Mouse (Mus musculus) liver, adult 2 months (tissue): Measurements from ENCODE around the gene Ccdc160. TPM values are rescaled to one million over a fixed set of nuclear protein-coding genes. Genes with fewer than 3 reads are reported as not detected.

Experiments used
- DNase-seq: peaks from one replicate; pipeline ENCODE4 v3.0.0-alpha.2; 2011; ENCODE audit warnings: low read depth, low spot score; ENCODE audit errors: extremely low read depth
- H3K27ac ChIP-seq: fragments of 200-500 bp; replicated peaks from 2 replicates; pipeline ENCODE4 v1.5.1; 2012; ENCODE audit warnings: low read depth, mild to moderate bottlenecking, control low read depth, inconsistent platforms, low read length; ENCODE audit not compliant: insufficient read depth
- H3K27me3 ChIP-seq: fragments of 200-500 bp; 2 replicates; pipeline ENCODE4 v1.6.1; 2012; ENCODE audit warnings: mild to moderate bottlenecking, moderate library complexity, low read length, inconsistent platforms; ENCODE audit not compliant: control insufficient read depth, insufficient read depth
- H3K36me3 ChIP-seq: fragments of 200-500 bp; 2 replicates; pipeline ENCODE4 v1.6.1; 2012; ENCODE audit warnings: low read length, inconsistent platforms; ENCODE audit not compliant: control insufficient read depth, insufficient read depth
- H3K4me1 ChIP-seq: fragments of 200-500 bp; 2 replicates; pipeline ENCODE4 v1.6.1; 2011; ENCODE audit warnings: low read length; ENCODE audit not compliant: control insufficient read depth, insufficient read depth
- H3K4me3 ChIP-seq: fragments of 200-500 bp; 2 replicates; pipeline ENCODE4 v1.5.1; 2011; ENCODE audit warnings: low read depth, mild to moderate bottlenecking, control low read depth, low read length, moderate library complexity; ENCODE audit not compliant: insufficient read depth
- H3K79me2 ChIP-seq: fragments of 200-500 bp; 2 replicates; pipeline ENCODE4 v1.6.1; 2012; ENCODE audit warnings: inconsistent platforms, mild to moderate bottlenecking, low read length, moderate library complexity; ENCODE audit not compliant: control insufficient read depth, insufficient read depth
- H3K9ac ChIP-seq: fragments of 200-500 bp; 2 replicates; pipeline ENCODE4 v1.6.1; 2012; ENCODE audit warnings: low read depth, mild to moderate bottlenecking, control low read depth, inconsistent platforms, low read length
- CTCF ChIP-seq: fragments of 200-500 bp; IDR thresholded peaks from 2 replicates; pipeline ENCODE4 v1.5.1; 2011; ENCODE audit warnings: low read depth, low read length, control low read depth
- POLR2A ChIP-seq: fragments of 200-500 bp; IDR thresholded peaks from 2 replicates; pipeline ENCODE4 v1.6.1; 2011; ENCODE audit warnings: low read length, control low read depth; ENCODE audit not compliant: insufficient read depth; ENCODE audit errors: extremely low read depth
- WGBS: fragments of 180-500 bp; shearing (Covaris S2); methylation state at CpG from one replicate; pipeline ENCODE4 v1.1.7; 2018; 5-methylcytosine and 5-hydroxymethylcytosine counted together
- polyA plus RNA-seq: library from polyadenylated mRNA; depleted of rRNA; stranded (reverse); fragments of >200 nt; gene quantifications from 2 replicates; pipeline ENCODE4 v1.2.3, GENCODE M21; 2012
- total RNA-seq: library from RNA; depleted of rRNA; stranded (reverse); fragments of >200 nt; gene quantifications from 2 replicates; pipeline ENCODE4 v1.2.3, GENCODE M21; 2014

Ccdc160 gene
- total and polyA plus RNA-seq, 2 experiments = 0.37 TPM; not detected in 1

DNA sequence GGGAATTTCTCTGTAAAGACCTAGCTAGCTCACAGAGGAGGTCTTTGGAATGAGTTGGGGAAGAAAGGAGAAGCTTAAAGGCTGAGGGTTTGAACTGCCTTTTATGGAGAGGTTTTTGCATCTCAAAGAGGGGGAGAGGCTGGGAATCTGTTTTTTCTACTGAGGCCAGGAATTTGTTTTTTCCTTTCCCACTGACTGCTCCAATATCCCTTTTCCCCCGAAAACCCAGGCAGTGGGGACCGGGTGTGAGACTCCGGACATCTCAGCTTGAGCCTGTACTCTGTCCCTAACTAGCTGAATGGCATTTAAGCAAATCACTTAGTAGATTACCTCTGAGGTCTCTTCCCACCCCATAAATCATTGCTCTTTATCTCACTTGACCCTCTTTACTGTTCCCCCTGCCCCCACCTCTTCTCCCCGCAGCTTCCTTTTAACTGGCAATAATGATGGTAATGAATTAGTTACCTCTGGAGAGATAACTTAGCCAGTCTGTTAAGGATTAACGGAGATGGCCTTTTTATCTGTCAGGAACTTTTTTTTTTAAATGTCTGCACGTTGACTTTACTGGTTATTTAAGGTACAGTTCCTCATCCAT lies 37.4 kb upstream of the Ccdc160 start:
- no peak overlapping the region for H3K27ac ChIP-seq
- no peaks in the 10 kb centered on the region for H3K4me1 ChIP-seq
- no peaks in the 10 kb centered on the region for H3K27me3 ChIP-seq
- no peak overlapping the region for H3K4me3 ChIP-seq
- no peak overlapping the region for H3K9ac ChIP-seq
- no peak for TF ChIP-seq CTCF
- TF ChIP-seq POLR2A = no peak
- H3K36me3 ChIP-seq = no peaks in the 10 kb centered on the region
- DNase-seq = no peak
- WGBS = 21% methylated on average over 6 of the region's 6 CpGs
- no peaks in the 10 kb centered on the region for H3K79me2 ChIP-seq

DNA sequence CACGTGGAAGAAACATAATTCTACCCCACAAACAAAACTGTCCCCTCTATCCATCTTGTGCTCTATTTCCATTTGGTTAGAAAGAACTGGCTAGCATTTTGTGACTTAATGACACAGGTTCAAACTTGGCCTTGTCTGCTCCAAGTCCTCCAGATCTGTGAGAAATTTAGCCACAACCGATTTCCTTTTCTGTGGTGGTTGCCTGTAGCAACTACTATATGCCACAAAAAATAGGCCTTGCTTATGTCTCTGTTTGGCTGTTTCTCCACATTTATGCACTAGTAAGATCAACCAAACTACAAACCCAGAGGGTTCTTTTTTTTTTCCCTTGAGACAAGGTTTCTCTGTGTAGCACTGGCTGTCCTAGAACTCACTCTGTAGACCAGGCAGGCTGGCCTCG lies 33.8 kb upstream of the Ccdc160 start:
- Histone ChIP-seq H3K4me1 (no peaks in the 10 kb centered on the region), H3K36me3 (no peaks in the 10 kb centered on the region), H3K79me2 (no peaks in the 10 kb centered on the region), H3K27ac (no peak overlapping the region), H3K9ac (no peak overlapping the region), H3K4me3 (no peak overlapping the region), H3K27me3 (no peaks in the 10 kb centered on the region)
- 86% methylated on average over 3 of the region's 3 CpGs for WGBS
- no peak for DNase-seq
- TF ChIP-seq CTCF (no peak), POLR2A (no peak)

DNA sequence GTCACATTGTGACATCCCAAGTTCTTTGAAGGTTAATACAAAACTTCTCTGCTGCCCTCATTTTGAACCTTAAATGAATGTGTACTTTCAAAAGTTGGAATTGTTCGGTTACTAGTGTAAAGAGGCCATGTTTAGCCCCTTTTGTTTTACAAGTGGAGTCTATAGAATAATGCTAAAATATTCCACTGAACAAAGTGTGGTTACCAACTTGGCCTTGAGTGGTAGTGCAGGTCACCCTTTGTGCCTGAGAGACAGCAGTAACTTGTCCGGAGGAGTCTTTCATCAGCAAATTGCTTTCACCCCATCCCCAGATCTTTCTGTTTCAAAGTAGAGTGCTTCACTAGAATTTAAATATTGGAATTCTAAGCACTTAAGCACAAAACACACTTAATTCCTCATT lies 31.8 kb upstream of the Ccdc160 start:
- H3K9ac ChIP-seq = no peak overlapping the region
- no peak overlapping the region for H3K27ac ChIP-seq
- H3K4me3 ChIP-seq = no peak overlapping the region
- H3K4me1 ChIP-seq = no peaks in the 10 kb centered on the region
- TF ChIP-seq POLR2A (no peak), CTCF (no peak)
- DNase-seq = no peak
- no peaks in the 10 kb centered on the region for H3K36me3 ChIP-seq
- WGBS = 94% methylated on average over 2 of the region's 2 CpGs
- H3K27me3 ChIP-seq = no peaks in the 10 kb centered on the region
- no peaks in the 10 kb centered on the region for H3K79me2 ChIP-seq

DNA sequence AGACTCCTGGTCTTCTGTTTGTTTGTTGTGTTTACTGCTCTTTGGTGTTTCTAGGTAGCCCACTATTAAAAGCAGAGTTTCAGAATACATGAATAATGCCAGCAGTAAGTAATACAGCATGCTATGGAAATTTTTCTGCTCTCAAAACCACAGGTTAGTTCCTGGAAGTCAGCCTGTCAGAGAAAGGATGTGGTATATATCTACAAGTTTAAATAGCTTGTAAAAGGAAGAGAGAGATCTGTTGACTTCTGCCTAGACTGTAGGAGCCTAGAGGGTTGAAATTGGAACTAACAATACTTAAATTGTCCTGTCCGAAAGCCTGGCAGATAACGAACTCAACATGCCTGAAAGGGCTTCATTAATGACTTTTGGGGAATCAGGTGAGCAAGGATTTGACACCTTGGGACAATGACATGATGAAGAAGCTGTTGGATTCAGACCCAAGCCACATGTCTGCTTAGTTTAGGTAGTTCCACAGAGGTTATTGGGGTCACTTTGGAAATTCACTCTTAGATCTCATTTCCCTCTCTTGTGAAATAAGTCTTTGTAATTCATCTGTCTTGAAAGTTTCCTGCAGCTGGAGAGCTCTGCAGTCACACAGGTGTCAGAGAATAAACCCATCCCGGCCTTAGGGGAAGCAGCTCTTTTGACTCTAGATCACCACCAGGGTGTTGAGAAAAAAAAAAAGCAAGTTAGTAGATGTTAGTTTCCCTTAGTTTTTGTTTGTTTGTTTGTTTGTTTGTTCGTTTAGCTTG lies 30.6 kb upstream of the Ccdc160 start:
- no peaks in the 10 kb centered on the region for H3K4me1 ChIP-seq
- TF ChIP-seq POLR2A (no peak), CTCF (no peak)
- H3K27me3 ChIP-seq = no peaks in the 10 kb centered on the region
- no peaks in the 10 kb centered on the region for H3K79me2 ChIP-seq
- H3K27ac ChIP-seq = no peak overlapping the region
- no peak for DNase-seq
- WGBS = 54% methylated on average over 4 of the region's 4 CpGs
- no peaks in the 10 kb centered on the region for H3K36me3 ChIP-seq
- H3K9ac ChIP-seq = no peak overlapping the region
- H3K4me3 ChIP-seq = no peak overlapping the region

DNA sequence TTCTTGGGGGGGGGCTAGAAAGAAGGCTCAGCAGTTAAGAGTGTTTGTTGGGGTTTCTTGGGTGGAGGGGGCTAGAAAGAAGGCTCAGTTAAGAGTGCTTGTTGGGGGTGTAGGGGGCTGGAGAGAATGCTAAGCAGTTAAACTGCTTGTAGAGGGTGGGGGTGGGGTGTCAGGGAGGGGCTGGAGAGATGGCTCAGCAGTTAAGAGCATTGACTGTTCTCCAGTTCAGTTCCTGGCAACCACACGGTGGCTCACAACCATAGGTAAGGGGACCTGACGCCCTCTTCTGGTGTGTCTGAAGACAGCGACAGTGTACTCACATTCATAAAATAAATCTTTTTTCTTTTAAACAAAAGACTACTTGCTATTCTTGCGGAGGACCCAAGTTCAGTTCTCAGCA lies 28.8 kb upstream of the Ccdc160 start:
- 66% methylated on average over 4 of the region's 4 CpGs for WGBS

DNA sequence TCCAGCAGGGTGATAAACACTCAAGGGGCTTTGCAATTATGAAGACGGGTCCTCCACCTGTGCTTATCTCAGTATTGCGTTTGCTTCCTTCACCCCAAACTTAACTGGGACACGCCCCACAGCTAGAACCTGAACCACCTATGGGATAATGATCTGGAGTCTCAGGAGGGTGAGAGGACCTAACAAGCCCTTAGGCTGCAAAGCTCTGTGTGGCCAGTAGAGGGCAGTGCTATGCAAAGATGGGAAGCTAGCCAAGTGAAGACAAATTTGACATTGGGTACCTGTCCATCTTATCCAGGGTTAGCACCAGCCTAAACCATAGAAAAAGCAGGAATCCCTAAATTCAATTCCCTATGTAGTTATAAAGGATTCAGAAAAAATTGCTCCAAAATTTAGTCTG lies 15.0 kb upstream of the Ccdc160 start:
- 20% methylated on average over 3 of the region's 3 CpGs for WGBS
- Histone ChIP-seq H3K36me3 (no peaks in the 10 kb centered on the region), H3K27ac (no peak overlapping the region), H3K4me1 (no peaks in the 10 kb centered on the region), H3K79me2 (no peaks in the 10 kb centered on the region), H3K9ac (no peak overlapping the region), H3K27me3 (no peaks in the 10 kb centered on the region), H3K4me3 (no peak overlapping the region)
- peak; percentile 19 for DNase-seq
- TF ChIP-seq POLR2A (no peak), CTCF (peak; percentile 61; the same call in 1 of the 2 replicates)

More for the DNA sequence above, 28.8 kb upstream of the Ccdc160 start:
- no peak for DNase-seq
- Histone ChIP-seq H3K9ac (no peak overlapping the region), H3K27ac (no peak overlapping the region), H3K4me3 (no peak overlapping the region), H3K4me1 (no peaks in the 10 kb centered on the region), H3K79me2 (no peaks in the 10 kb centered on the region), H3K27me3 (no peaks in the 10 kb centered on the region), H3K36me3 (no peaks in the 10 kb centered on the region)
- TF ChIP-seq CTCF = no peak
- no peak for TF ChIP-seq POLR2A
